Mouse (Mus musculus) small intestine, adult 10 weeks (tissue): ENCODE measurements around the gene Olfr805. TPM values are rescaled to one million over a fixed set of nuclear protein-coding genes. Genes with fewer than 3 reads are reported as not detected.

ENCODE experiments used
- polyA plus RNA-seq: library from polyadenylated mRNA; stranded (reverse); fragments of 350-450 nt; fragmentation: Illumina TruSeq; extraction: RNeasy Lipid Tissue Mini Kit (QIAGEN cat#74804); gene quantifications from one replicate; pipeline ENCODE4 v1.2.3, GENCODE M21; 2014; ENCODE audit warnings: low replicate concordance

Olfr805 gene
- not detected for polyA plus RNA-seq

GRCm38 (mm10) chr10:129729275-129729674, at the start of gene Olfr805:
TSS of gene Olfr805 (minus strand) at chr10:129729375.

GRCm38 (mm10) chr10:129774338-129774737, 45.2 kb upstream of the Olfr805 start, which contains the start of gene Olfr809:
TSS of gene Olfr809 (plus strand) at chr10:129774638.

GRCm38 (mm10) chr10:129765182-129765581, 36.0 kb upstream of the Olfr805 start, which contains the start of gene Olfr808:
TSS of gene Olfr808 (plus strand) at chr10:129765482.

GRCm38 (mm10) chr10:129757693-129758092, 28.5 kb upstream of the Olfr805 start, which contains the start of gene Olfr807:
TSS of gene Olfr807 (minus strand) at chr10:129757793.

GRCm38 (mm10) chr10:129741821-129742220, 12.6 kb upstream of the Olfr805 start, which contains the start of gene Olfr806:
TSS of gene Olfr806 (minus strand) at chr10:129741921.

GRCm38 (mm10) chr10:129702910-129703309, 26.3 kb downstream of the Olfr805 start, which contains the start of gene Olfr804:
TSS of gene Olfr804 (plus strand) at chr10:129703210.

GRCm38 (mm10) chr10:129694186-129694585, 35.0 kb downstream of the Olfr805 start, which contains the start of gene Olfr803:
TSS of gene Olfr803 (minus strand) at chr10:129694286.

GRCm38 (mm10) chr10:129688069-129688468, 41.1 kb downstream of the Olfr805 start, which contains the start of gene Olfr802:
TSS of gene Olfr802 (minus strand) at chr10:129688169.

GRCm38 (mm10) chr10:129673765-129674164, 55.4 kb downstream of the Olfr805 start, which contains the start of gene Olfr801:
TSS of gene Olfr801 (minus strand) at chr10:129673865.

Other genes starting within 250 kb of the Olfr805 start
- not detected for gene Olfr789, start 244.6 kb downstream of the Olfr805 start, polyA plus RNA-seq
- gene Olfr790, start 230.9 kb downstream of the Olfr805 start, polyA plus RNA-seq: not detected
- gene Olfr791, start 207.6 kb downstream of the Olfr805 start, polyA plus RNA-seq: not detected
- not detected for gene Olfr792, start 190.2 kb downstream of the Olfr805 start, polyA plus RNA-seq
- not detected for gene Olfr794, start 161.7 kb downstream of the Olfr805 start, polyA plus RNA-seq
- gene Olfr796, start 116.8 kb downstream of the Olfr805 start, polyA plus RNA-seq: not detected
- not detected for gene Olfr798, start 101.4 kb downstream of the Olfr805 start, polyA plus RNA-seq
- not detected for gene Olfr799, start 91.9 kb downstream of the Olfr805 start, polyA plus RNA-seq
- gene Olfr800, start 71.7 kb downstream of the Olfr805 start, polyA plus RNA-seq: not detected
- not detected for gene Olfr801, start 55.5 kb downstream of the Olfr805 start, polyA plus RNA-seq
- gene Olfr802, start 41.2 kb downstream of the Olfr805 start, polyA plus RNA-seq: not detected
- not detected for gene Olfr803, start 35.1 kb downstream of the Olfr805 start, polyA plus RNA-seq
- not detected for gene Olfr804, start 26.2 kb downstream of the Olfr805 start, polyA plus RNA-seq
- gene Olfr806, start 12.5 kb upstream of the Olfr805 start, polyA plus RNA-seq: not detected
- gene Olfr807, start 28.4 kb upstream of the Olfr805 start, polyA plus RNA-seq: not detected
- gene Olfr808, start 36.1 kb upstream of the Olfr805 start, polyA plus RNA-seq: not detected
- not detected for gene Olfr809, start 45.3 kb upstream of the Olfr805 start, polyA plus RNA-seq
- not detected for gene Olfr810, start 65.5 kb upstream of the Olfr805 start, polyA plus RNA-seq
- not detected for gene Olfr811, start 75.0 kb upstream of the Olfr805 start, polyA plus RNA-seq
- gene Olfr812, start 116.7 kb upstream of the Olfr805 start, polyA plus RNA-seq: not detected
- gene Olfr813, start 126.0 kb upstream of the Olfr805 start, polyA plus RNA-seq: not detected
- gene Olfr814, start 150.5 kb upstream of the Olfr805 start, polyA plus RNA-seq: not detected
- not detected for gene Olfr815, start 176.5 kb upstream of the Olfr805 start, polyA plus RNA-seq
- not detected for gene Olfr816, start 186.2 kb upstream of the Olfr805 start, polyA plus RNA-seq
- gene Olfr818, start 219.7 kb upstream of the Olfr805 start, polyA plus RNA-seq: not detected
- gene Olfr819, start 237.9 kb upstream of the Olfr805 start, polyA plus RNA-seq: not detected
- not detected for gene Olfr247, start 246.8 kb upstream of the Olfr805 start, polyA plus RNA-seq